Mouse (Mus musculus): ENCODE results near the gene Gm20388.

- no peak for TF ChIP-seq CTCF (IDR thresholded peaks at IDR 0.05; ENCODE audit: low read depth, low read length)
- no peak for TF ChIP-seq POLR2A (IDR thresholded peaks at IDR 0.05; ENCODE audit: insufficient read depth, low read length)
These were observed 4287.6 kb downstream of the Gm20388 start for GRCm38 (mm10) chr8:124198230-124198629.

Measured in ES-Bruce4 (cell line).